Mouse (Mus musculus) common myeloid progenitor, adult 5-6 weeks (primary cell): ENCODE data around the gene Arel1. TPM values are rescaled to one million over a fixed set of nuclear protein-coding genes. Genes with fewer than 3 reads are reported as not detected.

Experiments
- ATAC-seq: replicated peaks from 2 replicates; pipeline ENCODE4 v1.8.0; 2016; ENCODE audit warnings: low read depth, mild to moderate bottlenecking, moderate TSS enrichment, inconsistent platforms; ENCODE audit not compliant: poor library complexity, severe bottlenecking
- total RNA-seq: library from RNA; stranded (forward); fragments of 200-1000, 187-1606 nt; gene quantifications from 2 replicates; pipeline ENCODE4 v1.2.3, GENCODE M21; 2017

Gene Arel1
- total RNA-seq: 26.7 and 29.2 TPM in 2 replicates

DNA sequence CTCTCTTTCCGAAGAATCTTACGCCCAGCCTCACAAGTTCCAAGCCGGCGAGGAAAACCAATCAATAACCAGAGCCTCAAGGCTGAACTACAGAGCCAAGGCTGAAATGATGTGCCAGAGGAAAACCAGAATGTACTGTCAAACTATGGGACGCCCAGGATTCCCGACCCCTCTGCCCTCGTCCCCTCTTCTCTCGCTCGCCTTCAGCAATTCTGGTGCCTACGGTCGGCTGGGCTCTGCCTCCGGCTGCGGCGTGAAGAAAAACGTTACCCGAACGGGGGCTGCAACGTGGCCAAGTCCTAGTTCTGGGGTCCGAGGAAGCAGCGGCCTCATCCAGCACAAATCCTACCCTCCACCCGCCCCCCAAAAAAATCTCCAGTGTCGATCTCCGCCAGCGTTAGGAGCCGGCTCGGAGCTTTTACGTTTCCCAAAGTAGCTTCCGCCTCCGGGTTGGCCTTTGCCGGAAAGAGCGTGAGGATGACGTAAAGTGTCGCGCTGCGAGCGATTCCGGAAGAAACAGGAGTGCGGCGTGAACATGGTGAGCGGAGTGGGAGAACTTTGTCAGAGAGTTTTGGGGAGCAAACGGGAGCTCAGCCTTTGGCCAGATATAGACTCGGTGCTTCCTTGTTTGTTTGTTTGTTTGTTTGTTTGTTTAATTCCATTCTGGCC lies at the start of gene Arel1, which contains the start of gene Fcf1:
Gene Arel1 (minus strand): TSS at position 473 of the 669 bp plus-strand sequence.
Gene Fcf1 (plus strand): TSS at position 470 of the 669 bp plus-strand sequence.
- peak; percentile 95 for ATAC-seq

DNA sequence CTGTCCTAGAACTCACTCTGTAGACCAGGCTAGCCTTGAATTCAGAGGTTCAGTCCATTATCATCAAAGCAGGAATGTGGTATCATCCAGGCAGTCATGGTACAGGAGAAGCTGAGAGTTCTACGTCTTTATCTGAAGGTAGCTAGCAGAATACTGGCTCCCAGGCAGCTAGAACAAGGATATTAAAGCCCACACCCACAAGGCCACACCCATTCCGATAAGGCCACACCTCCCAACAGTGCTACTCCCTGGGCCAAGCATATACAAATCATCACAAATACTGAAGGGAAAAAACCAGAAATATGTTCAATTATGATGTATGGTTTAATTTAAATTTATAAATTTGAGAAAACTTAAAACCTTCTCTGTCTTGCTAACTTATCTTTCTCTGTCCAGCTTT lies 41.5 kb upstream of the Arel1 start:
- ATAC-seq: no peak

DNA sequence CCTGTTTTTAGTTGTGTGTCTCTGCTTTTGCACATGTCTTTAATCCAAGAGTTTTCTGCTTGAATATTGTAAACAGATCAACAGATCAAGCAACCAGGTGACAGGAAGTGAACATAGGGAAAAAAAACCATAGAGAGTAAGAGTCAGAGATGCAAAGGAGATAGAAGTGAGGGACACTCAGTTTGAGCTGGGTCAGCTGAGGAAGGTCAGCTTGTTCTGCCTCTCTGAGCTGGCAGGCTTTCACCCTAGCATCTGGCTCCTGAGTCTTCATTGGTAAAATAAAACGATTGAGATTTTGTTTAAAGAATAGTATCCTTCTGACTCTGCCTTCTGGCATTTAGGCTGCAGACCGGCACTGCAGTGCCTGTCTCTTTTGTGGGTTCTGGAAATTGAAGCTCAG lies 39.8 kb upstream of the Arel1 start:
- no peak for ATAC-seq

DNA sequence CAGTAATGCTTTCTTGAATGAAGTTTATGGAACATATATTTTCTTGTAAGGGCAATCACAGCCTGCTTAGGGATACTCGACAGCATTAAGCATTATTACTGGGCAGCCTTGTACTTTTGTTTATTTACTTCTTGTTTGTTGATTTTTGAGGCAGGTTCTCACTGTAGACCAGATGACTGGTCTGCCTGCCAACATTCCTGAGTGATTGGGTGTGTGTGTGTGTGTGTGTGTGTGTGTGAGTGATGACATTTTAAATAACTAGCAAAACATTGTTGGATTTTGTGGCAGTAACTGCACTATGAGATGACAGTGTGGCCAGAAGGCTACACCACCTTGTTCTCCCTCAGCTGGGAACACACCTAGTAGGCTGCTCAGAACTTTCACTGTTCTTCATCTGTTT lies 39.1 kb upstream of the Arel1 start:
- no peak for ATAC-seq

DNA sequence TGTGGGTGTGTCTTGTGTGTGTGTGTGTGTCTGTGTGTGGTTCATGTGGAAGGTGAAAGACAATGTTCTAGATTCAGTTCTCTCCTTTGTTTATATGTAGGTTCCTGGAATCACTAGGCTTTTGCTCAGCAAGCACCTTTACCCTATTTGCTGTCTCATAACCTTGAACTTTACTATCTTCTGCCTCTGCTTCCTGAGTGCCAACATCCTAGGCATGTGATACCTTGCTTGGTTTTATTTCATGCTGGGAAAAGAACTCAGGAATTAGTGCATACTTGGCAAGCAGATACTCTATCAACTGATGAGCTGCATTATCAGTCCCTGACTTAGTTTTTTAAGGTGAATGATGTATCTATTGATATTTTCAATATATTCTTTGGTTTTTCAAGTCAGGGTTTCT lies 36.3 kb upstream of the Arel1 start:
- ATAC-seq: no peak

DNA sequence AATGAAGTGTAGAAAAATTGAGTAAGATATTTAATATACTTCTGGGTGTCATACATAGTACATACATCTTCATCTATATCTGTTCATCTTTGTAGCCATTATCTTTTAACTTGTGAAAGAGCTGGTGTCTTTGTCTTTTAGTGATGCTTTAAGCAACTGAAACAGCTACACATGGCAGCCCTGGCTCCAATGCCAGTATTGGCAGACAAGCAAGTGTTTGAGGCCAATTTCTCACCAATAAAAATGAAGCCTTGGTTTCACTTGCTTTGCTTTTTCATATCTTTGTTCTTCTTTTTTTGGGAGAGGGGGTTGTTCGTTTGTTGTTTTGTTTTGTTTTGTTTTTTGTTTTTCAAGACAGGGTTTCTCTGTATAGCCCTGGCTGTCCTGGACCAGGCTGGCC lies 35.5 kb upstream of the Arel1 start:
- ATAC-seq: no peak

DNA sequence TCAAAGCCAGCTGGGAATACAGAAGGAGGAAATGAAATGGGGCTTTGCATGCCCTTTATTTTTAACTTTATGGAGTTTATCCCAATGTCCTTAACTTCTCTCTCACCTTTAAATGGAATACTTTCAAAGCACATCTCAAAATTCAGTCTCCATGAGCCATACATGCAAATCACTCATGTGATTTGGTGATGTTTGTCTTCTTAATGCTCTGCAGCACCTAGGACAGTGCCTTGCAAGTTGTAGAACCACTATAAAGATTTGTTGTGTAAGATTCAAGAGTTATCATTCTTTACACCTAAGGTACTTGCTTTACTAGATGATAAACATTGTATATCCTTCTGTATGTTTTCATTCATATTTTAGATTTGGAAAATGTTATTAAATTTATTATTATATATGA lies 28.4 kb upstream of the Arel1 start:
- no peak for ATAC-seq

DNA sequence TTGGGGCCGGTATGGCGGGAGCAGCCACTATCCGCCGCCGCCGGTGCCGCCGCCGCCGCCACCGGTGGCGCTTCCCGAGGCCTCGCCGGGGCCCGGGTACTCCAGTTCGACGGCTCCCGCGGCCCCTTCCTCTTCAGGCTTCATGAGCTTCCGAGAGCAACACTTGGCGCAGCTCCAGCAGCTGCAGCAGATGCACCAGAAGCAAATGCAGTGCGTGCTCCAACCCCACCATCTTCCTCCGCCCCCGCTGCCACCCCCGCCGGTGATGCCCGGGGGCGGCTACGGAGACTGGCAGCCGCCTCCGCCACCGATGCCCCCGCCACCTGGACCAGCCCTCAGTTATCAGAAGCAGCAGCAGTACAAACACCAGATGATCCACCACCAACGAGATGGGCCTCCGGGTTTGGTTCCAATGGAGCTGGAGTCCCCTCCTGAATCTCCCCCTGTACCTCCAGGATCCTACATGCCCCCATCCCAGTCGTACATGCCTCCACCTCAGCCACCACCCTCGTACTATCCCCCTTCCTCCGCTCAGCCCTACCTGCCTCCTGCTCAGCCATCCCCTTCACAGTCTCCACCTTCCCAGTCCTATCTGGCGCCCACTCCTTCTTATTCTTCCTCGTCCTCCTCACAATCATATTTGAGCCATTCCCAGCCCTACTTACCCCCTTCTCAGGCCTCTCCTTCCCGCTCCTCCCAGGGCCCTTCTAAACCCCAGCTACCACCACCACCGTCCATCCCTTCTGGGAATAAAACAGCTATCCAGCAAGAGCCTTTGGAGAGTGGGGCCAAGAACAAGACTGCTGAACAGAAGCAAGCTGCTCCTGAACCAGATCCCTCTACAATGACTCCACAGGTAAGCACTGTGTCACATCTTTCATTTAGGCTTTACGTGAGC lies 26.1 kb upstream of the Arel1 start:
- no peak; the same call in 1 of the 2 replicates for ATAC-seq

DNA sequence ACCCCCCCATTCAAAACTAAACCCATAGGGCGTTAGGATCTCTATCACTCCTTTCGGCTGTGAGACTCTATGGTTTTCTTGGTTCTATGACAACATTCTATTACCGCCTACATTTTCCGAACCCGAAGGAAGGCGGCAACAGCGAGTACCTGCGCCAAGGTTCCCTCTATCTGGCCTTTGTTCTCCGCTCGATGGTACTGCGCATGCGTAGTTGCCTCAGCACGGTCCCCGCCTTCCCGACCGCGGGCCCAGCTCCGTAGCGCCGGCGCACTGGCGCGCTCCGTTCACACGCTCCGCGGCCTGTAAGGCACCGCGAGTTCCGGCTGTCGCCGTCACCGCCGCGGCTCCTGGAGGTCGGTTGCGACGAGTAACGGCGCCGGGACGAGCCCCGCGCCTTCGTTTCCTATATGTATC lies 25.4 kb upstream of the Arel1 start, which contains the start of gene Ylpm1:
Gene Ylpm1 (plus strand): TSS at position 239 of the 414 bp plus-strand sequence.
- ATAC-seq: peak; percentile 98

DNA sequence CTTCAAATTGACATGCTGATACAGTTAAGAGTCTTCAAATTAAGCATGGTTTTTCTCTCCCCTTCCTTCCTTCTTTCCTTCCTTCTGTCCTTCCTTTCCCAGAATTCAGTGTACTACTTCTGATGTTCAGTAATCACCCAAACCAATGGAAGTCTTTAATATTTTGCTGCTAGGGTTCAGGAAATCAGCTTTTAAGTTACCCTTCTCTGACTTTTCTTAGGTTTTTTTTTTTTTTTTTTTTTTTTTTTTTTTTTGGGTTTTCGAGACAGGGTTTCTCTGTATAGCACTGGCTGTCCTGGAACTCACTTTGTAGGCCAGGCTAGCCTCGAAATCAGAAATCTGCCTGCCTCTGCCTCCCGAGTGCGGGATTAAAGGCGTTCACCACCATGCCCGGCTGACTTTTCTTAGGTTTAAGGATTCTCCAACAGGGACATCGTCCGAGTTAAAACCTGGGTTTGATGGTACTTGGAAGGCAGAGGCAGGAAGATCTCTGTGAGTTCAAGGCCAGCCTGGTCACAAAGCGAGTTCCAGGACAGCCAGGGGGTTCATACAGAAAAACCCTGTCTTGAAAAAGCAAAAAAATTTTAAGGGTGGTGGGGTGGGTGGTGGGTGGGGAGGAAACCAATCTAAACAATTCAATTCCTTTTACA lies 24.5 kb upstream of the Arel1 start:
- no peak for ATAC-seq

DNA sequence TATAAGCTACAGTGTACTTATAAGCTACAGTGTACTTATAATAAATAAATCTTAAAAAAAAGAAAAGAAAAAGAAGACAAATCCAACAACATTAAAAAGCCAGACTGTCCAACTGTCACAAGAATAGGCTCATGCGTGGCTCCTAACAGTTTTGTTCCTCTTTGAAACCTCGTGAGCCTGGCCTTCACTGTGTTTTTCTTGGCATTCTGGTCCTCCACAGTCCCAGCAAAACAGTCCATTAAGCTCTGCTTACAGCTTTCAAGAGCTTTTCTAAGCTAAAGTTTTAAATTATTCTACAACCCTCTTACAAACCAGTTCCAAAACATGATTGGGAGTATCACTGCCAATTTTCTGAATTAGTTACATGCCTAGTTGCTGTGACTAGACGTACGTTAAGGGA lies 18.8 kb upstream of the Arel1 start:
- no peak for ATAC-seq

DNA sequence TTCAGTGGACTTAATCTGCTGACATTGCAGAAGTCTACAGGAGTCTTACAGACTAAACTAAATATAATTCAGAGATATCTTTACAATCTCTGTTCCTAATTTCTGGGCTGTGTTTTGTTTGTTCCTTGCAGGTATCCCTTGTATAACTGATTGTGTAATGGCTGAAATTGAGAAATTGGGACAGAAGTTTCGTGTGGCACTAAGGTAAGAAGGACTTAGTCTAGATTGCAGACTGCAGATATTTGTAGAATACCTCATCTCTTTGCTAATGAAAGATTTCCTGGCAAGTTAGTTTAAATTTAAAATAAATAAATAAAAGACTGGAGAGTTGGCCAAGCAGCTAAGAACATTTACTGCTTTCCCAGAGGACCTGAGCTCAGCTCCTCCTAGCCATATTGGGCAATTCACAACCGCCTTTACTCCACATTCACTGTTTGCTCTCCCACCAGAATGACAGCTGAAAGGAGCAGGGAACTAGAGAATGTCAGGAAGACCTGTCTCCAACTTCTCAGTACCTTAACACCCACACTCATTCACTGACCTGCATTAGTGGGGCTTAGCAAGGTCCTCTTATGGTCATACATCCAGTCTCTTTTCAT lies 8.7 kb upstream of the Arel1 start:
- ATAC-seq: no peak

DNA sequence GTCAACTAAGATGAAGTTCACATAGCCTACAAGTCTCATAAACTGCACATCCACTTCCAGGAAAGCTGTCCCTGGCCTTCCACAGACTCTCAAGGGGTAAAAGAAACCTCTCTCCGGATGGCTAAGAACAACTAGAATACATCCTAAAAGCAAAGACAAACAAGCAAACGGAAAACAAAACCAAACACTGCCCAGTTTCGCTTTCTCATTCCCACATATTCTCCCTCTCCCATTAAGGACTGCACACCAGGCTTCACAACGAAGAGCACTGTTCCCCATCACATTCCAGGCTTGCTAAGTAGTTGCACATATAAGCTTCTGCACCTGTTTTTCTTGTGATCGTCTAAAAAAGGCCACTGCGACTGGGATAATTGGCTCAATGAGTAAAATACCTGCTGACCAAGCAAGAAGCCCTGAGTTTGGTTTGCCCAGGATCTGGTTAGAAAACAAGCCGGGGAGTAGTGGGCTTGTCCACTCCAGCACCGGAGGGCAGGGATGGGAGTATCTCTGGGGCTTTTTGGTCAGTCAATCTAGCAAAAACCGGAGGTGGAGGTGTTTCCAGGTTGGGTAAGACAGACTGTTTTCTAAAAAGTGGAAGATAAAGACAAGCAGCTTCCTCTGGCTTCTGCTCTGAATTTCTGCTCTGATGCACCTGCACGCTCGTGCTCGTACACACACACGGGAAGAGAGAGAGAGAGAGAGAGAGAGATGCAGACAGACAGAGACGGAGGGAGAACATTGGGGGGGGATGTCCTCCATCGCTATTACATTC lies 858 bp downstream of the Arel1 start:
- no peak for ATAC-seq

DNA sequence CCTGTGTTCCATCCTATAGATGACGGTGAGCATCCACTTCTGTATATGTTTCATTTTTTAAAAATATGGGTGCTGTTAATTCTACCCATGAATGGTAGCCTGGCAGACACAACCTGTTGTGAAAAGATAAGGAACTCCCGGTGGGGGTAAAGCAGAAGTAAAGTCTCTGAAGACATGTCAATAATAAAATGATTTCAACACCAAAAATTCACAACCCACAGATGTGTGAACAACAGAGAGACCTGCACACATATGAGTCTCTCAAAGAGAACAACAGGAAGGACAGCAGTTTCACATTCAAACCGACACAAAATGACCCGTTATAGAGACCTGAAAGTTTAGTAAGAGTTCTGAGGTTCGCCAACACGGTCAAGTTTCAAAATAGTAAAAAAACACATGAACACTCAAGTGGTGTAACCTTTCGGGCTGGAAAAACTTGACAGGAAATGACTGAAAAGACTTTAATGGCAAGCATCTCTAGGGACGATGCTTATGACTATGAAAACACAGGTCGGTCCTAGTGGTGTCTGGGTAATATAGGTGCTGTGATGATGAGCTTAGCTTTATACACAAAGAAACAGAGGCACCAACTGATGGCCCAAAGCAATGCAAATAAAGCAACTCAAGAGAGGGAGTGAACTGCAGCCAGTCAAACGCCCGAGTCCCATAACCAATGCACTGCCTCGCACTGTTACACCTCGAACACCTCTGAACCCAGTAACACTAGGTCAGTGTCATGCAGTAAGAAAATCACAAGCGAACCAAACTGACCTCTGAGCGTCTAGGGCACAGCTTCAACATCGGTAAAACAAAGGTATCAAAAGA lies 1.7 kb downstream of the Arel1 start:
- peak; percentile 58 for ATAC-seq

DNA sequence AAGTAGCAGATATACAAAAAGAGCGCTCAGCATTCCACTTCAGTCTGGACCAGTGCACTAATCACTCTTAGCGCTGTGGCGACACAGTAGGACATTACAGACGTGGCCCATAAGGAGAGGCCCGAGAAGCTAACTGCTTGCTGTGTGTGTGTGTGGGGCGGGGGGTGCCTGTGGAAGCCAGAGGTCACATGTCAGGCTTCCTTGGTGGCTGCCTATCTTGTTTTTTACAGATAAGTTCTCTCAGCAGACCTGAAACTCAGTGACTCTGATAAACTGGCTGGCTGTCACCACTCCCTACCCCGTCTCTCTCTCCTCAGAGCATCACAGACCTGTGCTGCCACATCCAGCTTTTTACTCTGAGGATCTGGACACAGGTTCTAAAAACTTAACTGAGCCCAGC lies 8.1 kb downstream of the Arel1 start:
- ATAC-seq: peak; percentile 68

DNA sequence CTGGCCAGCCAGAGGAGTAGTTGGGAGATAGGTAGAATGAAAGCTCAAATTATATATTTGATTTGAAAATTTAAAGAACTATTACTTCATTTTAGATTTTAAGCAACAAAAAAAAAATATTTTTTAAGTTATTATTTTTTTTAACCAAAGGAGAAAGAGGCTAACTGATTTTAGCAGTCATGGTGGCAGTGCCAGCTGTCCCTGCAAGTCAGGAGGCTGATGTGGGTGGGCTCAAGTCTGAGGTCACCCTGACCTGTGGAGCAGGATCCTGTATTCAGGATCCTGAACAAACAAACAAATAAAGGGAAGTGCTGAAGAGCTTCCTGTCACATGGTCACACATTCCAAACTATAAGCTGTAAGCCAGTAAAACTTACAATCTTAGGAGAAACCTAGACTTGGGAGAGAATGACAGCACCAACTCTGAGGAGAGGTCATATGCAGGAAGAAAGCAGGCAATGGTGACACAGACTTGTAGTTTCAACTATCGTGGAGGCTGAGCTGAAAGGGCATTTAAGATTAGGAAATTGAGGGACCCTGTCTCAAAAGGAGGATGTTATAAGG lies 11.8 kb downstream of the Arel1 start:
- ATAC-seq: no peak

DNA sequence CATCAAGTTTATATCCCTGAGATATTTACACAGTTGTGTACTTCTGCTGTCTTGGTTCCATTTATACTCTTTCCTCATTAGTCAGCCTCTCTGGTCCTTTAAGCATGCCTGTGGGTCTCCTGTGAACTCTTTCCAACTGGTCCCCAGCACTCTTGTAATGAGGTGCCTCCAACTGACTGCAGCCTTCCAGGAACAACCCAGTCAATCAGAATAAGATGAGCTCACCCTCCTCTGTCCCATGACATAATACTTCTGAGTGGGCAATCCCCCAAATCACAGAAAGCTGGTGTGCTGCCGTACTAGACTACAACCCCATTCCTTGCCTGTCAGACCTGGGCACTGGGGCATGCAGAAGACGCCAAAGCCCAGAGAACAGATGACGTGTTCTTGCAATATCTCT lies 14.4 kb downstream of the Arel1 start:
- no peak for ATAC-seq

DNA sequence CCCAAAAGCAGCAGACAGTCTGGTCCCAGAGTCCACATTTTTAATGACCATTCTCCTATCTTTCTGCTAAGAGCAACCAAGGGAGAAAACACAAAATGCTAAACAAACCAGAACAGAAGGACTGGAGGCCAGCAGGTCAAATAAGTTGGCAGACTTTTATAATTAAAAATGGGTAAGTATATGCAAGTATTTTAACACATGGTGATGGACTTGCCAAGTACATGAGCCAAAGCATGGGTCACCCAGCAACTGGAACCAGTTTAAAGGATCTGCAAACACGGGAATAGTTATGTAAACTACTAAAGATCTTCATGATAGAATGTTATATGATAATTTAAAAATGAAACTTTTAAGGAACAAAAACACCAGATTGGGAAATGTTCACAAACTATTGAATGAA lies 18.3 kb downstream of the Arel1 start:
- ATAC-seq: no peak

DNA sequence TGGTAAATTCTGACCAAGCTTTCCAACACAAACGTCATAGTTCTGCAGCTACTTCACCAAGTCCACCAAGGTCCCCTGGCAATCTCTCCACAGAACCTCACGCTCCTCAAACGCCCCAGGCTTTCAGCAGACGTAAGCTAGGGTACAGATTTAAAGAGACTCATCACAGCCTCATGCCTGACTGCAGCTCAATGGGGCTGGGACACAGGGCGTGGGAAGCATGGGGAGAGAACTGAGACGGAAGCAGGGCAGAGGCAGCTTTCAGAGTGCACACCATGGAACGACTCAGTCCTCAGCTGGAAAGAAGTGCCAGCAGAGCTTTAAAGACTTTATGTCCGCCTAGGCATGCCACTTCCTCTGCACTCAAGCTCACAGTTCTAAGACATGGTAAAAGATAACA lies 19.2 kb downstream of the Arel1 start:
- ATAC-seq: no peak
